Mouse (Mus musculus) stomach, embryonic 14.5 days (tissue): ENCODE measurements around the gene Man1b1. TPM values are rescaled to one million over a fixed set of nuclear protein-coding genes. Genes with fewer than 3 reads are reported as not detected.

Experiments used
- ATAC-seq: fragments of 200-750 bp; cut with Nextera tagmentation; 2 replicates; pipeline ENCODE4 v1.8.0; 2017; ENCODE audit warnings: low read depth, moderate TSS enrichment; ENCODE audit not compliant: insufficient number of reproducible peaks, insufficient read depth, low FRiP score
- H3K27ac ChIP-seq: fragments of 300-500 bp; sonication (generic); 2 replicates; pipeline ENCODE4 v1.5.1; 2014; ENCODE audit warnings: mild to moderate bottlenecking, low read length, moderate library complexity, mixed read lengths
- H3K27me3 ChIP-seq: fragments of 300-500 bp; sonication (generic); 2 replicates; pipeline ENCODE4 v1.6.1; 2014; ENCODE audit warnings: low read length, control low read depth, mixed read lengths; ENCODE audit not compliant: control insufficient read depth, insufficient read depth
- H3K36me3 ChIP-seq: fragments of 300-500 bp; sonication (generic); 2 replicates; pipeline ENCODE4 v1.6.1; 2014; ENCODE audit warnings: mild to moderate bottlenecking, control low read depth, low read length, moderate library complexity, mixed read lengths; ENCODE audit not compliant: control insufficient read depth, insufficient read depth
- H3K4me1 ChIP-seq: fragments of 300-500 bp; sonication (generic); 2 replicates; pipeline ENCODE4 v1.6.1; 2014; ENCODE audit warnings: low read length, control low read depth, mixed read lengths; ENCODE audit not compliant: control insufficient read depth, insufficient read depth
- H3K4me2 ChIP-seq: fragments of 300-500 bp; sonication (generic); replicated peaks from 2 replicates; pipeline ENCODE4 v1.6.1; 2014; ENCODE audit warnings: low read depth, low read length, control low read depth
- H3K4me3 ChIP-seq: fragments of 300-500 bp; sonication (generic); 2 replicates; pipeline ENCODE4 v1.5.1; 2014; ENCODE audit warnings: low read depth, low read length, control low read depth
- H3K9ac ChIP-seq: fragments of 300-500 bp; sonication (generic); replicated peaks from 2 replicates; pipeline ENCODE4 v1.6.1; 2014; ENCODE audit warnings: low read depth, mild to moderate bottlenecking, control low read depth, low read length, moderate library complexity, mixed read lengths
- H3K9me3 ChIP-seq: fragments of 300-500 bp; sonication (generic); 2 replicates; pipeline ENCODE4 v1.6.1; 2016; ENCODE audit warnings: low read depth, low read length, control low read depth; ENCODE audit not compliant: control insufficient read depth
- WGBS: fragments of 180-500 bp; shearing (Covaris S2); extraction: QIAGEN DNeasy Blood & Tissue Kit; methylation state at CpG from one replicate; pipeline ENCODE4 v1.1.7; 2014; 5-methylcytosine and 5-hydroxymethylcytosine counted together
- polyA plus RNA-seq: library from polyadenylated mRNA; unstranded; fragments of >200 nt; fragmentation: Nextera tagmentation; extraction: Ambion mirVana; gene quantifications from 2 replicates; pipeline ENCODE4 v1.2.1, GENCODE M21; 2014

Man1b1 gene
- polyA plus RNA-seq, result 98.7 and 111 TPM in 2 replicates

- ATAC-seq, result peak; percentile 98
- Histone ChIP-seq H3K27ac (peak within 1 kb of the TSS; percentile 89), H3K36me3 (peaks cover 27% of the 10 kb centered on the region), H3K4me3 (peak within 1 kb of the TSS; percentile 95), H3K9ac (peak within 1 kb of the TSS; percentile 81), H3K27me3 (no peaks in the 10 kb centered on the region), H3K9me3 (no peaks in the 10 kb centered on the region), H3K4me2 (peak within 1 kb of the TSS; percentile 95), H3K4me1 (peaks cover 15% of the 10 kb centered on the region)
- WGBS, result under 1% methylated on average over 76 of the region's 78 CpGs
Measured at GRCm38 (mm10) chr2:25332286-25333160, at the start of gene Man1b1. Gene Man1b1 (plus strand): TSS chr2:25332338.

- H3K9me3 ChIP-seq, result no peaks in the 10 kb centered on the region
- peak overlapping the region; percentile 88 for H3K27ac ChIP-seq
- H3K36me3 ChIP-seq, result peaks cover 49% of the 10 kb centered on the region
- WGBS, result 82% methylated on average over 2 of the region's 2 CpGs
- no peak overlapping the region for H3K4me3 ChIP-seq
- H3K4me1 ChIP-seq, result peaks cover 11% of the 10 kb centered on the region; the same call in 1 of the 2 replicates
- ATAC-seq, result no peak
- peaks cover 21% of the 10 kb centered on the region for H3K27me3 ChIP-seq
- H3K4me2 ChIP-seq, result no peak overlapping the region
- H3K9ac ChIP-seq, result no peak overlapping the region
Measured at GRCm38 (mm10) chr2:25285551-25285950, 46.6 kb upstream of the Man1b1 start.

GRCm38 (mm10) chr2:25286314-25286713 is 45.8 kb upstream of the Man1b1 start:
- Histone ChIP-seq H3K36me3 (peaks cover 42% of the 10 kb centered on the region), H3K4me3 (no peak overlapping the region), H3K9me3 (no peaks in the 10 kb centered on the region), H3K9ac (no peak overlapping the region), H3K4me1 (peaks cover 11% of the 10 kb centered on the region; the same call in 1 of the 2 replicates), H3K4me2 (peak overlapping the region; percentile 6; the same call in 1 of the 2 replicates), H3K27me3 (peaks cover 28% of the 10 kb centered on the region), H3K27ac (peak overlapping the region; percentile 88)
- 54% methylated on average over 1 of the region's 1 CpGs for WGBS
- no peak for ATAC-seq

- Histone ChIP-seq H3K36me3 (peaks cover 38% of the 10 kb centered on the region), H3K27ac (peak overlapping the region; percentile 88), H3K4me1 (peaks cover 12% of the 10 kb centered on the region), H3K9ac (no peak overlapping the region), H3K4me3 (no peak overlapping the region), H3K4me2 (peak overlapping the region; percentile 6; the same call in 1 of the 2 replicates), H3K9me3 (no peaks in the 10 kb centered on the region), H3K27me3 (peaks cover 36% of the 10 kb centered on the region)
- WGBS, result 45% methylated on average over 7 of the region's 7 CpGs
- peak; percentile 65 for ATAC-seq
Measured at GRCm38 (mm10) chr2:25286837-25287636, 45.1 kb upstream of the Man1b1 start.

- ATAC-seq, result no peak
- H3K9me3 ChIP-seq, result no peaks in the 10 kb centered on the region
- peaks cover 44% of the 10 kb centered on the region for H3K27me3 ChIP-seq
- peaks cover 28% of the 10 kb centered on the region for H3K36me3 ChIP-seq
- H3K4me3 ChIP-seq, result no peak within 1 kb of the TSS
- peak within 1 kb of the TSS; percentile 88; the same call in 1 of the 2 replicates for H3K27ac ChIP-seq
- 83% methylated on average over 6 of the region's 6 CpGs for whole genome bisulfite sequencing
- H3K4me2 ChIP-seq, result no peak within 1 kb of the TSS
- no peak within 1 kb of the TSS for H3K9ac ChIP-seq
- H3K4me1 ChIP-seq, result peaks cover 18% of the 10 kb centered on the region
Measured at GRCm38 (mm10) chr2:25287927-25288649, 44.0 kb upstream of the Man1b1 start, which contains the start of gene Tmem210. Gene Tmem210 (plus strand): TSS chr2:25288145.

GRCm38 (mm10) chr2:25288734-25289345 is 43.3 kb upstream of the Man1b1 start:
- 76% methylated on average over 7 of the region's 7 CpGs for WGBS
- peaks cover 18% of the 10 kb centered on the region for H3K4me1 ChIP-seq
- H3K27me3 ChIP-seq, result peaks cover 44% of the 10 kb centered on the region
- H3K36me3 ChIP-seq, result peaks cover 21% of the 10 kb centered on the region
- no peak overlapping the region for H3K27ac ChIP-seq
- no peak overlapping the region for H3K4me2 ChIP-seq
- H3K9me3 ChIP-seq, result no peaks in the 10 kb centered on the region
- H3K9ac ChIP-seq, result no peak overlapping the region
- H3K4me3 ChIP-seq, result no peak overlapping the region
- ATAC-seq, result no peak

- H3K9me3 ChIP-seq, result no peaks in the 10 kb centered on the region
- peak within 1 kb of the TSS; percentile 26 for H3K4me2 ChIP-seq
- H3K9ac ChIP-seq, result no peak within 1 kb of the TSS
- H3K27me3 ChIP-seq, result peaks cover 44% of the 10 kb centered on the region
- WGBS, result 14% methylated on average over 11 of the region's 11 CpGs
- no peak within 1 kb of the TSS for H3K27ac ChIP-seq
- H3K4me1 ChIP-seq, result peaks cover 18% of the 10 kb centered on the region
- no peak for ATAC-seq
- peaks cover 12% of the 10 kb centered on the region for H3K36me3 ChIP-seq
- peak within 1 kb of the TSS; percentile 5 for H3K4me3 ChIP-seq
Measured at GRCm38 (mm10) chr2:25289651-25290050, 42.5 kb upstream of the Man1b1 start, which contains the start of gene Lrrc26. Gene Lrrc26 (plus strand): TSS chr2:25289915.
